Comparison of ENCODE assay signal across 8 mouse cellular contexts in genomic region chr8:119960531-119961104, GRCm38 (mm10). TPM values are rescaled to one million over a fixed set of nuclear protein-coding genes. Genes with fewer than 3 reads are reported as not detected.
DNase-seq lines count a peak whose midpoint lies in the region; ATAC-seq lines count a peak whose summit lies in the region.

No protein-coding gene starts in this region.

- H3K36me3 ChIP-seq in forebrain, embryonic 16.5 days (ENCODE audit: control insufficient read depth, insufficient read depth): peaks cover 13% of the 10 kb centered on the region
- peaks cover 26% of the 10 kb centered on the region for H3K36me3 ChIP-seq in hindbrain, embryonic 15.5 days

- H3K27me3 ChIP-seq in forebrain, embryonic 16.5 days (replicated peaks; ENCODE audit: control insufficient read depth, insufficient read depth, low read length): no peaks in the 10 kb centered on the region
- H3K27me3 ChIP-seq in hindbrain, embryonic 15.5 days: no peaks in the 10 kb centered on the region

- no peak overlapping the region for H3K4me2 ChIP-seq in forebrain, embryonic 16.5 days (ENCODE audit: low read length)
- no peak overlapping the region for H3K4me2 ChIP-seq in hindbrain, embryonic 15.5 days

- H3K4me1 ChIP-seq in forebrain, embryonic 16.5 days (replicated peaks; ENCODE audit: control insufficient read depth, insufficient read depth, low read length): peaks cover 9% of the 10 kb centered on the region
- peaks cover 8% of the 10 kb centered on the region; the same call in 1 of the 2 replicates for H3K4me1 ChIP-seq in hindbrain, embryonic 15.5 days (replicated peaks)

- DNase-seq in MN1 (ENCODE audit: low spot score): peak; percentile 57
- DNase-seq in adrenal gland, postnatal 25 days: peak; percentile 51
- DNase-seq in lung, postnatal 36 days: peak; percentile 28
- DNase-seq in T-cell, adult 2 months (ENCODE audit: low spot score): no peak
- no peak for DNase-seq in spleen, postnatal 4 days (ENCODE audit: low spot score in 2 of 2)
- no peak for DNase-seq in spleen, postnatal 36 days (ENCODE audit: low spot score in 2 of 2)

- no peak overlapping the region for H3K4me3 ChIP-seq in forebrain, embryonic 16.5 days (replicated peaks; ENCODE audit: low read length)
- no peak overlapping the region for H3K4me3 ChIP-seq in hindbrain, embryonic 15.5 days

- no peak overlapping the region for H3K9ac ChIP-seq in forebrain, embryonic 16.5 days (replicated peaks; ENCODE audit: low read depth, low read length)
- no peak overlapping the region for H3K9ac ChIP-seq in hindbrain, embryonic 15.5 days

- peak overlapping the region; percentile 50; the same call in 1 of the 2 replicates for H3K27ac ChIP-seq in forebrain, embryonic 16.5 days (ENCODE audit: low read length)
- peak overlapping the region; percentile 48 for H3K27ac ChIP-seq in hindbrain, embryonic 15.5 days (replicated peaks)

- WGBS in forebrain, embryonic 16.5 days: 26% methylated on average over 5 of the region's 5 CpGs
- 46% methylated on average over 5 of the region's 5 CpGs for WGBS in hindbrain, embryonic 15.5 days

- no peaks in the 10 kb centered on the region for H3K9me3 ChIP-seq in forebrain, embryonic 16.5 days (ENCODE audit: control insufficient read depth, low read length)
- no peaks in the 10 kb centered on the region for H3K9me3 ChIP-seq in hindbrain, embryonic 15.5 days

- peak; percentile 86 for ATAC-seq in forebrain, embryonic 16.5 days
- peak; percentile 62 for ATAC-seq in hindbrain, embryonic 15.5 days (ENCODE audit: low FRiP score, low read depth)

RNA-seq across cellular contexts. Expression of gene Crispld2, which starts 31.6 kb away (rescaled TPM):
- 5.1 and 6.9 TPM in 2 replicates for total RNA-seq in adrenal gland, postnatal 25 days (2021)
- 1.2 and 1.5 TPM in 2 replicates for polyA plus RNA-seq in forebrain, embryonic 16.5 days (2015; fragmentation: Nextera tagmentation; extraction: Ambion mirVana)
- polyA plus RNA-seq in hindbrain, embryonic 15.5 days (2015; fragmentation: Nextera tagmentation; extraction: Ambion mirVana): 1.8 and 2.8 TPM in 2 replicates

RNA-seq across cellular contexts. Expression of gene Gm20388, which starts 50.0 kb away (rescaled TPM):
- total RNA-seq in adrenal gland, postnatal 25 days (2021): 3.6 and 27.1 TPM in 2 replicates
- polyA plus RNA-seq in forebrain, embryonic 16.5 days (2015; fragmentation: Nextera tagmentation; extraction: Ambion mirVana): 3.1 and 4.7 TPM in 2 replicates
- 5.0 and 5.4 TPM in 2 replicates for polyA plus RNA-seq in hindbrain, embryonic 15.5 days (2015; fragmentation: Nextera tagmentation; extraction: Ambion mirVana)

RNA-seq across cellular contexts. Expression of gene Usp10, which starts 50.5 kb away (rescaled TPM):
- 110 and 153 TPM in 2 replicates for total RNA-seq in adrenal gland, postnatal 25 days (2021)
- polyA plus RNA-seq in forebrain, embryonic 16.5 days (2015; fragmentation: Nextera tagmentation; extraction: Ambion mirVana): 158 TPM in 2 replicates
- 126 and 135 TPM in 2 replicates for polyA plus RNA-seq in hindbrain, embryonic 15.5 days (2015; fragmentation: Nextera tagmentation; extraction: Ambion mirVana)

Comparison
In these comparisons a context has a peak if more than half of its experiments do, and no peak if none do; other contexts are left out.
1. DNase-seq: peak in MN1 (single experiment), adrenal gland, postnatal 25 days (single experiment) and lung, postnatal 36 days (single experiment); none in T-cell, adult 2 months (single experiment), spleen, postnatal 4 days (0 of 2) and spleen, postnatal 36 days (0 of 2).